Mouse (Mus musculus): ENCODE data around the gene Il2rb.

The Il2rb gene

DNA sequence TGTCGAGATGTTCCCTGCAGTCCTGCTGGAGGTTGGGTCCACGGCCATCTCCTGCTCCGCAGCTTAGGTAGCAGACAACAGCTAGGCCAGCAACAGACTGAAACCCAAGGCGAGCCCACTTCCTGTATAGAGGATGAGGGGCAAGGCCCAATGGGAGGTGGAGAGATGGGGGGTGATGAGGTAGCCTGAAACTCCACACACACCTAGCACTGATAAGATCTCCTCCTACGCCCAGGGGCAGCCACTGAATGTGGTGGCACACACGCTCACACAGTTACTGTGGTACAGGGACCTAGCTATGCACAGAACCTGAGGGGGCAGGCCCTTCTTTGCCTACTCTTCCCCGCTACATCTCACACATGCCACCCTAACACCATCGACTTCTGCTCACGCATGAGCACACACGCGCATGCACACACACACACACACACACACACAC is at the start of gene Il2rb:
Gene Il2rb (minus strand): TSS at position 304 of the 439 bp plus-strand sequence.
- DNase-seq = no peak

DNA sequence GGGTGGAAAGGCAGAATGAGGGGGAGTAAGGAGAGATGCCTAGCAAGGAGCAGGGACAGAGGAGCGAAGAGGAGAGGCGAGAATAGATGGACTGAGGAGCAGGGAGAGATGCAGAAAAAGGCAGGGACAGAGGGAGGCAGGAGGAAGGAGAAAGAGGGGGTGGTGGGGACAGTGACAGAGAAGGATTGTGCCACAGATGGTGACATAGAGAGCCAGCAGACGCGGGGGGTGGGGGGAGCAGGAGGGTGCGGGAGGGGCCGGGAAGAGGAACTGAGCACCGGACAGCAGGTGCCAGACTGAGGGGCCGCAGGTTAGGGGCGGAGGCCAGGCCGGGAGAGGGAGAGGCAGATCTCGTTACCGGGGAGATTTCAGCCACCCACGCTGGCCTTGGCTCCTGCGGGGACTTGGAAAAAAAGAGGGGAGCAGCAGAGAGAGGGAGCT is 49.5 kb upstream of the Il2rb start, which contains the start of gene Sstr3:
Gene Sstr3 (minus strand): TSS at position 125 of the 441 bp plus-strand sequence.
- no peak for DNase-seq

DNA sequence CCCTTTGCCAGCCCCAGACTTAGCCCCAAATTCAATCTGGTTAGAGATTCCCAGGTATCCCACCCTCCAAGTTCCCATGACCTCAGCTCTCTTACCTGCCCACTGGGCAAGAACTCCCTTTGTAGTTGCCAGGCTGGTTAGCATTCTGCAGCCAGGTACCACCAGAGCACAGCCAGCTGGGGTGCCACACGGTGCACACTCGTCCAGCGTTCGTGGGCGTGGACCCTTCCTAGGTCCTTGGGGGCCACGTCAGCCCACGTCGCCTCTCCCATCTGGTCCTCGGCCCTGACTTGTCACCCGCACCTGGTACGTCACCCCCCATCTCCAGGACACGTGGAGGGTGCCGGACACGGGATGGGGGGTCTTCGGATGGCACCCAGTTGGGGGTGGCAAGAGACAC is 49.0 kb upstream of the Il2rb start:
- peak; percentile 49 for DNase-seq

DNA sequence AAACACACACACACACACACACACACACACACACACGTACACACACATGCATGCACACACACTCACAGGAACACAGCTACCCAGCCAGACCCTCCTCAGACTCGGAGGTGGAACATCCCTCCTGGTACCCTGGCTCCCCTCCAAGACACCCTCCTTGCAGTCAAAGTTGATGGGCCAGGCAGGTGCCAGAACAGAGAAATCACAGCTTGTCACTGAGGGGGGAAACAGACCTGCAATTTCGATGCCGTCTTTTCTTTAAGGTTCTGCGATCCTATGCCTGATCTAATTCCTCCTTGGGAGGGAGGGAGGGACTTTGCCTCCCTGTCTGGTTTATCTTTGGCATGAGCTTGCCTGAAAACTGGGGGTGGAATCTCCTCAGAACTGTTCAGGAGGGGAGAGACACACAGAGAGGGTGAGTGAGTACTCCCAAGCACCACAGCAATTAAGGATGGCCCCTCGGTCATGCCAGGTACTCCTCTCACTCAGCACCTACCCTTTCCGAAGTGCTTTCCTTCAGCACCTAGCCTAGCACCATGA is 47.8 kb upstream of the Il2rb start:
- peak; percentile 58 for DNase-seq

DNA sequence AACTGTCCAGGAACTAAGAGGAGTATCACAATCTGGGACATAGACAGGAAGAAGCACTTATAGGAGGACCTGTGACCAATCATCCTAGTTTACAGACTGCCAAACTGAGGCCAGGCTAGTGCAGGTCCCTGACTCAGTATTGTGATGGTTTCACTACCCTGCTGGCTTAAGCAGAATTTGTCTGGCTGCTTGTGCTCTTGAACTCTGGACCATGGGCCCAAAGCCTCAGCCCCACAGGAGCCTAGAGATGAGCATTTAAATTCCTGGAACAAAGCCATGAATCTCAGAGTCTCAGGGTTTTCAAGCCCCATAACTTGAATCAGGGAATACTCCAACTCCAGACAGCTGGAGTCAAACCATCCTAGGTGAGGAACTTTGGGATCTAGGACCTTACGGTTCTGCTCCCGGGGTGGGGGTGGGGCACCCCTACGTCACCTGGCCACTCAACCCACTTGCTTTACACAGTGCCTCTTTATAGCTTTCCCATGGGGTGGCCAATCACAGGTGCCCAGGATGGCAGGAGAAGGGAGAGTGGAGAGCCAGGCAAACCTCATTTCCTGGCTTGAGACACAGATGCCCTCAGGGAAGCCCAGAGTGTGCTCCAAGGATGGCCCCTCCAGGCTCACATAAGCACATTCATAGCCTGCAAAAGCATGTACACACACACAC is 47.2 kb upstream of the Il2rb start:
- peak; percentile 60 for DNase-seq

DNA sequence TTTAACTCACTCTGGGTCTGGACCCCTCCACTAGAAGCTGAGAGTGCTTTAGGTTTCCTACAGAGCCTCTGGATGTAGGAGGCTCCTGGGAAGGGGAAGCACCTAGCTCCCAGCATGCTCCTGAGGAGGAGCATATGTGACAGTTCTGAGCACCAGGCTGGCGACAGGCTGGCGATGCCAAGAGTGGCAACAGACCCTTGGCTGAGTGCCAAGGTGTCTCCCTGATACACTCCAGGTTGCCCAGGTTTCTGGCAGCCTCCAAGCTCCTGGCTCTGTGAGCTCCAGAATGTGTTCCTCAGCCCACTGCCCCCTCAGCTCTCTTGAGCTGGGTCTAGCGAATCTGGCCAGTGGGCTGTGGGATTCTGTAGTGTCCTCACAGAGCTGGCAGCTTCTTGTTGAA is 46.5 kb upstream of the Il2rb start:
- peak; percentile 77 for DNase-seq

DNA sequence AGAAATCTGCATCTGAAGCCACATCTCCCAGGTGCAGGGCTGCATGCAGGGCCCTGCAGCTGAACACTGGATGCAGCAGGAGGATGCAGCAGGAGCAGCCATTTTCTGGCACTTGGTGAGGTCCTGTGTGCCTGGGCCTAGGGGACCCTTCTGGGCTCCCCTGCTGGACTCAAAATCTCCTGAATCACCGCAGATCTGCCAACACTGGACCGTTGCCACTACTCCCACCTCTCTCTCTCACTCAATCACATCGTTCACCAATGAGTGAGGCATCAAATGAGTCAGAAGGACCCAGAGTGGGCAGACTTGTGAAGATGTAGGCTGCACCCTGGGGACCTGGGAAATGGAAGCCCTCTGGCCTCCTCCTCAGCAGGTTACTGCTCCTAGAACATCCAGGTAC is 46.0 kb upstream of the Il2rb start:
- DNase-seq = no peak

DNA sequence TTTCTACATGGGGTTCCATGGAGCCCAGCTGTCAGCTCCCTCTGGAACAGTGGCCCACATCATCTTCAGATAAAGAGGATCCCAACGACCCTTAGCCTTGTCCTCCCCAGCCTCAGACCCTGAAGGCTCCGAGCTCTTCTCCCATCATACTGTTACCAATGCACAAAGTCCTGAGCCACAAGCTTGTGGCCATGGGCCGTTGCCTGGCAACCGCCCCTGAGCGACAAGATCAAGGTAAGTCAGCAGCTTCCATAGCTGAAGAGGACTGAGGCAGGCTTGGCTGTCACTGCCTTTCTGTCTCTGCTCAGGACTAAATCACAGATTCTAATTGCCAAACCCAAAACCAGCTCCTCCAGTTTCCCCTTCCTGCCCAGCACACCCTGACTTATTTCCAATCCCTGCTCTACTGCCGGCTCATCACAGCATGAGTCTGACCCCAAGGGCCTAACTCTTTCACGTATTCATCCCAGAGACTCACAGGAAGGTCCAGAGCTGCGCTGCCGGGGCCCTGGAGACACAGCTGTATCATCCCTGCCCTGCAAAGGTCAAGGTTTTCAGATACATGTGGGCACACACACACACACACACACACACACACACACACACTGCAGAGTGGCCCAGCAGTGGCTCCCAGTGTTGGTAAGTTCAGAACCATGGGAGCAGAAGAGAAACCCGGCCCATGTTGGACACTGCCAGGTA is 40.8 kb upstream of the Il2rb start:
- no peak for DNase-seq

DNA sequence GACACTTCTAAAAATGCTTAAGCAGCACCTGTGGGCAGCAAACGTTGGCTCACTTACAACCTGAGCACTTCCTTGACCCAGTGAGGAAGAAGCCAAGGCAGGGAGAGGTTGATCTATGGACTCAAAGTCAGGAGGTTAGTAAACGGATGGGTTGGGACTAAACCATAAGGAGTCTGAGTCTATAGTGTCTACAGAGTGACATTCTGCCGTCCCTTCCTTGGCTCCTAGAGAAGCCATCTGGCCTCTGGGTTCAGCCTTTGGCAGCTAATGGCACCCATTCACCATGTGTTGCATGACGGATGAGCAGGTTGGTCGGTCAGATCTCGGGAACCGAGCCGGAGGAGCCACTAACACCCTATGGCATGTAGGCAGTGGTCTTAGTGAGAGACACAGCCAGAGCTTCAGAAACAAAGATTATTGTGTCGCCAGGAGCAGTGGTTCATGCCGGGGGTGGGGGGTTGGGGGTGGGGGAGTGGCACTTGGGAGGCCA is 38.3 kb upstream of the Il2rb start:
- DNase-seq = peak; percentile 72

DNA sequence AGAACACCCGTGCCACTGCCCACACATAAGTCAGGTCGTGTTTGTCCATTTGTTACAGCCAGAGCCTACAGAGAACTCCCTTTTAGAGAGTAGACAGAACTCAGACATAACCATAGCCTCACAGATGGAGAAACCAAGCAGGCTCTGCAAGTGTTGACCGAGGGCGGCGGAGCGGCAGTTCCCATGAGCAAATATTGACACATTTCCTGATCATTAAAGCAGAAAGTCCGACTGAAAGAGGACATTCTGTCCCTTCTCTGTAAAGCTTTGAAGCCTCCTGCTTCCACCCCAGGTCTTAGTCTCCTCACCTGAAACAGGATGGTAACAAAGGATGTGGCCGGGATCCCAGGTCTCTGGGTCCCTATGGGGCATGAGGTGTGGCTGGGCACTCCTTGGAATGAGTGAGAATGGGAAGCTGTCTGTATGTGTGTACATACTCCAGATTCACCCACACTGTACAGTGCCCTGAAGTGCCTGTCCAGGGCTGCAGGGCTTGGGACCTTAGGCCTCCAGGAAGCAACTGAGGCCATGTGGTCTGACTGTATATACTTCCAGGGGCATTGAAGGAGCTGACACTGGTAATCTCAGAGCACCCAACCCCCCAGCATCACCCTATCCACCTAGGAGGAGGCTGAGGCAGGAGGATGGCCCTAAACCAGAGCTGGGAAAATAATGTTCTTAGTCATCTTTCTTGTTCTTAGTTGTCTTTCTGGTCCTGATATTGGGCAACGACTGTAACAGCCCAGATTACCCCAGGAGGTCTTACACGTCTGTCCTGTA is 37.7 kb upstream of the Il2rb start:
- DNase-seq = no peak

DNA sequence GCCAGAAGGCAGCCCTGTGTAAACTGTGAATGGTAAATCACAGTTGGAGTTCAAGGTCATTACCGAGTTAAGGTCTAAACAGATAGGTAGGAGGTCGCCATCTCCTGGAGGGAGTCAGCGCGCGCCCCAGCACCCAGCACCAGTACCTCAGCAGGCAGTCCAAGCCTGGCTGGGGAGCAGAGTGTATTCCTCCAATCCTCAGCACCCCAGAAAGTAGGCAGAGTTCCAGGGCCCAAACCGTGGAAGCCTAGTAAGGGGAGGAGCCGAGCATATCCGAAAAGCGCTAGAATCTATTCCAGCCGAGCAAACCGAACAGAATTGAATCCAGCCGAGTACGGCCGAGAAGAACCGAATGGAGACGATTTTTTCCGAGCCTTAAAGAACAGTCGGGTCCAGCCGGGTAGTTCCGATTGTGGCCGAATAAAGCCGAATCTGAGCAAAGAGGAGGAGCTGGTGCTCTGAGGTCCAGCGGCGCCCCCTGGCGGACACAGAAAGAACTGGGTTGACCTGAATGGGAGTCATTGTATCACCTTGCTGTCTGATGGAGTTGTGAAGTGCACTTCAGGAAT is 36.9 kb upstream of the Il2rb start:
- peak; percentile 100 for DNase-seq

DNA sequence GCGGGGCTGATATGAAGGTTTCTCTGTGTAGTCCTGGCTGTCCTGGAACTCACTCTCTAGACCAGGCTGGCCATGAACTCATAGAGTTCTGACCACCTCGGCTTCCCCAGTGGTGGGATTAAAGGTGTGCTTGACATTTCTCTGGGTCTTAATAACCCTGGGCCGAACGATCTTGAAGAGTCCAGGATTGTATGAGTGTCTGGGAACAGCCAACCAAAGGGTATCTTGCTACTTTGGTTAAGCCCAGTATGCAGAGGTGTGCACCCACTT is 36.3 kb upstream of the Il2rb start:
- DNase-seq = no peak

DNA sequence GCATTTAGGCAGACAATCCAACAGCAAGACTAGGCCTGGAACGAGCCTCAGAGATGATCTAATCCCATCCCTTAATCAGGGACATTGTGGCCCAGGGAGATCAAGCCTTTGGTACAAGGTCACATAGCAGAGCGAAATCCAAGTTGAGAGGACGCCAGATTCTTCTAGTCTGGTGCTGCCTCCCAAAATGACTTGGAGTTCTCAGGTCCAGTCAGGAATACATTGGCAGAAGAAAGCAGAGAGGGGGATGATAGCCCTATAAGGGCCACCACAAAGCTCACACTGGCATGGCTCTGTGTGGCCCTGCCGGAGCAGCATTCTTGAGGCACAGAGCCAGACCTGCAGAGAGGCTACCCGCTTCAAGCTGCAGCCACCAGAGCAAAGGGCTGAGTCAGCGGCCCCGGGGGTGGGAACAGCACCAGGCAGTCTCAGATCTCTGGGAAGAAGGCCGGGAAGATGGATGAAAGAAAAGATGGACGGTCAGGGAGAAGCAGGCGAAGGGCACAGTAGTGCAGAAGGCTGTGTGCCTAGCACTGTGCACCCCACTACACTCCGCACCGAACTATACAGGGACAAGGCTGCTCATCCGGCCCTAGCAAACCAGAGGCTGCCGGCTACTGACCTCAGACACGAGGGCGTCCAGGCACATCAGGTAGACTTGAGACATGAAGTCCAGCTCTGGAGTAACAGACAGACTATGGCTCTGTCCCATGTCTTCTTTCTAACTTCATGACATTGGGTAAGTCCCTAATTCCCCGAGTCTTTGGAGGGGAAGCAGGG is 35.8 kb upstream of the Il2rb start, which contains the start of gene C1qtnf6:
Gene C1qtnf6 (minus strand): TSS at position 746 of the 780 bp plus-strand sequence.
- peak; percentile 64 for DNase-seq

DNA sequence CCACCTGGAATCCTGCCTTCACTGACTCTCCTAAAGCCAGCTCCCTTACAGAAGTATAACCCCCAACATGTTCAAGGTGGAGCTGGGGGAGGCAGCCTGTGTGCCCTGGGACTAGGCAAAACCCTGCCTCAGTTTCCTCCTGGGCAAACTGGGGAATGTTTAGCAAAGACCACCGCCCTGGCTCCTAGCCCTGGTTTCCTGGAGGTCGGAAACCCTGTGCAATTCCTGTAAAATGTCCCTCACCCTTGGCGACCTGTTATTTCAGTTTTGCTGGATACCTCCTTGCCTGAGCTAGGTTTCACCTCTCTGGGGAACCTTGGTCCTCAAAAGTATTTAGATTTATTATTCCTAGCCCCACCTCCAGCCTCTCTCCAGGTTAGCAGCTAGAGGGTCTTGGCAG is 35.1 kb upstream of the Il2rb start:
- DNase-seq = no peak

DNA sequence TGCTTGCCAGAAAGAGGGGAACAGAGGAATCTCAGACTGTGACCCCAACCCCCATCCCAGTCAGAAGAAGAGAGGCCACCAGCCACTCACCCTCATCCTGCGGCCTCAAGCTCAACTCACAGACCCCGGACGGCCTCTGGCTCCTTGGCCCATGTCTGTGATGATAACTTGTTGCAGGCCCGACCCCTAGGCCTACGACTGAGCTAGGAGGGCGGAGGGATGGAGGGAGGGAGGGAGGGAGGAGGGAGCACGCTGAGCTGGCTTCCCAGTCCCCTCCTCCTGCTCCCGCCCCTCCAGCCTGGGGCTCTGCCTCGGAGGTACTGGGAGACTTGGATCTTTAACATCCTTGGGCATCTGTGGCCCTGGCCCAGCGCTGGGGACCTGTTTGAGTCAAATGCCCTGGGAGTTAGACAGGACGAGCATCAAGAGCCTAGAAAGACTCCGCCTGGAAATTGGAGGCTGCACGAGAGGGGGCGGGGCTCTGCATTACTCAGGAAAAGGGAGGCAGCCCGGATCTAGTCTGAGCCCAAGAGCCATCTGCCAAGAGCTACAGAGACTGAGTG is 34.4 kb upstream of the Il2rb start:
- DNase-seq = peak; percentile 34

DNA sequence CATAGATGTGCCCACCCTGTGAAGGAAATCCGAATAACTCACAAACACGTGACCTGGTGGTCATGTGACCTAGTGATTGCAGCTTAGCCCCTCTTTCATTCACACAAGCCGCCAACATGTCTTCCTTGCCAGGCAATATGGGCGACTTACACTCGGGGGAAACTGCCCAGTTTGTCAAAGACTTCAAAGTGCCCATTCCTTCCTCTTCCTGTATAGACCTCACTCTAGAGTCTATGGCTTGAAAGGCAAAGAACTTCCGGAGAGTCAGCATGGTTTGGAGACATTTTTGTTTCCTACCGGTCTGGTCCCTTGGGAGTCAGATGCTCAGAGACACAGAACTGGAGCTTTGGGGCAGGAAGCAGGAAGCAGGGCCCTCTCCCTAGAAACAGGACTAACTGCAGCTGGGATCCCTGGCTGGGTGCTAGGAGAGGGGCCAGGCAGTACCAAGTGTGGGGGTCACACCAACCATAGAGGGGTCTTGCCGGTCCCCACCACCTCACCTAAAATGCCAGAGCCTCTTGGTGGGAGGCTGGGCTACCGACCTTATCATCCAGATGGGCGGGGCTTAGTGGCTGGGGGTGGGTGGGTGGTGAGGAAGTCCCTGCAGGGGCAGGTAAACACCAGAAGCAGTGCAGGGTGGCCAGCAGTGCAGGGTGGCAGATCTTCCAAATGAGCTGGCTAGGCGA is 33.8 kb upstream of the Il2rb start:
- no peak for DNase-seq

DNA sequence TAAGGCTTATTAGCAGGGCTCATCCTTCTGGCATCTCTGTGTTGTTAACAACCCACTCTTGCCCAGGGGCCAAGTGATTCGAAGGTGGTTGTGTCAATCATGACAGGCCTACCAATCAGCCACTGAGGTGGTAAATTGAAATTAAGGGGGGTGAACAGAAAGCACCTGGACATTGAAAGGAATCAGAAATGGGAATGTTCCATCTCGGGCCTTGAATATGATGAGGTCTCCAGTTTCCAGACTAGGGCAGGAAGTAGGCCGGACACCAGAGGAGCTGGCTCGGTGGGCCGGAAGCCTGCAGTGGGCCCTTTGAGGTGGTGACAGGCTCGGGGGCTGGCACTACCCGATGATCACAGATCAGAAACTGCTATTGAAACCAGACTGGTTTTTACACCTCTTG is 32.9 kb upstream of the Il2rb start:
- no peak for DNase-seq

DNA sequence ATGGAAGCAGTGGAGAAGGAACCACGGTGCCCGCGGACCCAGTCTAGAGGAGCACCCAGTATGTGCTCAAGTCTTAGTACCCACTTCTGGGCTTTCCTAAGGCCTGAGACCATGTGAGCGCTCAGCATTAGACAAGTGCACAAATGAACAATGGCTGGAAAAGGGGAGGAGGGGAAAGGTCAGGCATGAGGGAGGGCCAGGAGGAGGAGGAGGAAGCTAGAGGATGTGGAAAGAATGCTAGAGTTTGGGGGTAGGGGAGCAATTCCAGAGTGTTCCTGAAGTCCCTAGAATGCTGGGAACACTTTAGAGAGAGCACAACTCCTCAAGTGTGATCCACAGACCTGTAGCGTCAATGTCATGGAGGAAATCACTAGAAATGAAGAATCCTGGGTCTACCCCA is 29.1 kb upstream of the Il2rb start:
- DNase-seq = no peak

DNA sequence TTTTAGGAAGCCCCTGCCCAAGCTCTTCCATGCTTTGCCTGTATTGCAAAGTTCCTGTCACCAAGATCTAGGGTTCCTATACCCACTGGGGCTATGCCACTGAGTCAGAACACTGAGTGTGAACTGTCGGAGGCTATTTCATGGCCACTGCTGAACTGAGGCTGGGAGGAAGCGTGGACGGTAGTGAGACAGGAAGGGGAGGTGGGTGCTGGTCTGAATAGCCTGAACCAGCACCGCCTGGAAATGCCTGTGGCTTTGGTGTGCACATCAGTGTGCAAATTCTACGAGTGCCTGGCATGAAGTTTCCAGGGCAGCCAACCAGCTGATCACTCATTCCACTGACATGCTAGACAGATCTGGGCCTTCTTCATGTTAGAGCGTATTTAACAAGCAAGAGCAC is 26.8 kb upstream of the Il2rb start:
- no peak for DNase-seq

DNA sequence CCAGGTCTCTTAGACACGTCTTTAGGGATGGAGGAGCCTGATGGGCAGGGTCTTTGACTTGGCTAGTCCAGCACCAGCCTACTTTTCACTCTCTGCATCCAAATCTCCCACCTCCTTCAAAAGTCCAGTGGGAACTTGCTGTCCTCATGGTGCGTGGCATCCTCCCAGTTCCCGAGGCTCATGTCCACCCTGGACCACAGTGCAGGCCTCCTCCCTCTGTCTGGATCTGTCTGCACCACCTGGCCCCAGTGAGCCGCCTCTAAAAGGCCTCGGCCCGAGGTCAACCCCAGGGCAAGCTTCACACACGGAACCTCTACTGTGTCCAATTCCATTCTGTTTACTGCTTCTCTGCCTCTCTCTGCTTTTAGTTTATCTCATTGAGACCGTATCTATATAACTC is 26.3 kb upstream of the Il2rb start:
- DNase-seq = no peak

DNA sequence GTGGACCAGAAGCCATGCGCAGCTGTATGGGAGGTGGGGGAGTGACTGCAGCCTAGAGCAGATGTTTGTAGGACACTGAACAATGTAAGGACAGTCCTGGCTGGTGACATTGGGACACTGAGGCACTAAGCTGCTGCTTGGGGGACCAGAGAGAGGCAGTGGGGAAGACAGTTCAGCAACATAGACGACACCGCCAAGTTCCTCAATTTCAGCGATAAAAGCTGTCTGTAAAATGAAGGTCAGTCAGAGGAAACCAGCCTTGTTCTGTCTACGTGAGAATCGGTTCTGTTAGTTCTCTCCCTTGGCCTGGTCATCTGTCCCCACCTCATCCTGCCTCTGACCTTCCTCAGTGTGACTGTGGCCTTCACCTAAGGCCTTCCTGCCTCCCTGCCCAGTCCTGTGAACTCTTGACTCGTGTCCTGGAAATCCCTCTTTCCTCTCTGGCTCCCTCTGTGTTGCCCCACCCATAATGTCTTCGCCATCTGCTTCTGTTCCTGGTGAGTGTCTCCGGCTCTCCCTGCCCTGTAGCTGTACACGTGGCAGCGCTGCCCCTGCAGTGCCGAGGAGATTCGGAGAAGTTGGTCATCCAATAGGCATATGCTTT is 25.1 kb upstream of the Il2rb start:
- DNase-seq = no peak
